In genomic region chr7:35056436-35056864, GRCm38 (mm10) we compare ENCODE assay signal across 8 mouse cellular contexts. TPM values are rescaled to one million over a fixed set of nuclear protein-coding genes. Genes with fewer than 3 reads are reported as not detected.
A peak's percentile ranks its signal among the peaks of the same experiment; 100 is the strongest.
DNase-seq lines count a peak whose midpoint lies in the region; ATAC-seq lines count a peak whose summit lies in the region.

Gene Cebpg, minus strand, starts transcription at chr7:35056573.

- WGBS in intestine, embryonic 16.5 days, result 1% methylated on average over 43 of the region's 53 CpGs

- peak within 1 kb of the TSS; percentile 82 for H3K4me3 ChIP-seq in intestine, embryonic 16.5 days (ENCODE audit: low read length)

- H3K9me3 ChIP-seq in intestine, embryonic 16.5 days (ENCODE audit: control insufficient read depth, low read length), result peaks cover 6% of the 10 kb centered on the region; the same call in 1 of the 2 replicates

- peak; percentile 97 for ATAC-seq in intestine, embryonic 16.5 days

- DNase-seq in adrenal gland, adult 8-10 months, result peak; percentile 95
- DNase-seq in embryo, embryonic 11.5 days (ENCODE audit: low read depth, low spot score), result peak; percentile 82
- peak; percentile 94 to 96 for DNase-seq in gastrocnemius, postnatal 4 days (ENCODE audit: low spot score in 2 of 2)
- DNase-seq in left cerebral cortex, postnatal 25 days (ENCODE audit: low spot score in 2 of 2), result peak; percentile 97 to 99
- peak; percentile 93 for DNase-seq in mesoderm, embryonic 11.5 days (ENCODE audit: low read depth, low spot score)
- peak; percentile 98 for DNase-seq in right cerebral cortex, postnatal 25 days
- DNase-seq in urinary bladder, postnatal 36 days (ENCODE audit: low spot score in 2 of 2), result peak; percentile 97 to 98

- H3K36me3 ChIP-seq in intestine, embryonic 16.5 days (ENCODE audit: control insufficient read depth, insufficient read depth, low read length), result no peaks in the 10 kb centered on the region

- peak within 1 kb of the TSS; percentile 89 for H3K4me2 ChIP-seq in intestine, embryonic 16.5 days (ENCODE audit: low read depth, low read length)

- peaks cover 24% of the 10 kb centered on the region for H3K4me1 ChIP-seq in intestine, embryonic 16.5 days (ENCODE audit: control insufficient read depth, insufficient read depth, low read length)

- H3K27ac ChIP-seq in intestine, embryonic 16.5 days (ENCODE audit: low read length), result peak within 1 kb of the TSS; percentile 89

- intact Hi-C loops in left cerebral cortex, postnatal 25 days (cut with DNase I), result no loop called here

- H3K9ac ChIP-seq in intestine, embryonic 16.5 days (ENCODE audit: low read depth, low read length), result peak within 1 kb of the TSS; percentile 89

- H3K27me3 ChIP-seq in intestine, embryonic 16.5 days (replicated peaks; ENCODE audit: control insufficient read depth, insufficient read depth, low read length), result no peaks in the 10 kb centered on the region

RNA-seq across cellular contexts. Expression of gene Cebpg, which starts in this region (rescaled TPM):
- total RNA-seq in adrenal gland, adult 8-10 months (2022), result 10 to 100 TPM; 41.4 to 46.2 (median 44.0) TPM
- 10 to 100 TPM; 23.0 to 24.8 TPM for total RNA-seq in gastrocnemius, postnatal 4 days (2021)
- polyA plus RNA-seq in intestine, embryonic 16.5 days (2015; fragmentation: Nextera tagmentation; extraction: Ambion mirVana), result 43.4 and 46.4 TPM in 2 replicates
- 10 to 100 TPM; 31.3 to 34.8 TPM for total RNA-seq in left cerebral cortex, postnatal 25 days (2021)

Comparison
In these comparisons a context has a peak if more than half of its experiments do, and no peak if none do; other contexts are left out.
1. Peak in every context shown above with its lines: DNase-seq, ATAC-seq, H3K4me3 ChIP-seq and H3K27ac ChIP-seq.